Mouse (Mus musculus): ENCODE data around the gene Olfr202.
"Not testable (repeated sequence)": the region's sequence is repeated elsewhere in the genome, so short reads cannot be mapped to it uniquely, and the experiment has no call there.

Olfr202 gene

GRCm38 (mm10) chr16:59286693-59287092 is at the start of gene Olfr202:
TSS of gene Olfr202 (minus strand) at chr16:59286793.
- no peak for DNase-seq

DNA sequence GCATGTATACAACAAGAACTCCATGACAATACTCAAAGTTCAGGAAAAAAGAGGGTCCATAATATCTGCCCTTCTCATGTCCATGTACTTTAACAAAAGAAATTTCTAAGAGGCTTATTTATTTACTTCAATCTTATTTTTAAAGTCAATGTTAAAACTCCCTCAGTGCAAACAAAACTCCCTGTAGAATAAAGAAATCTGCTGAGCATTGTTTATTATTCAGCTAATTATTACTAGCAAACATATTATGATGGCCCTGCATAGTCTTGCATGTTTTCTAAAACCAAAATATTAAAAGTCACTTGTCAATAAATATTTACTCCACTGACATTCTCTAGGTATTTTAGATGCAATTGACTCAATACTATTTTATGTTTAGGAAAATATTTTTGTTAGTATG is 44.4 kb upstream of the Olfr202 start, which contains the start of gene Olfr205:
Gene Olfr205, minus strand, starts transcription at position 101 of the 400 bp plus-strand sequence.
- no peak for DNase-seq

DNA sequence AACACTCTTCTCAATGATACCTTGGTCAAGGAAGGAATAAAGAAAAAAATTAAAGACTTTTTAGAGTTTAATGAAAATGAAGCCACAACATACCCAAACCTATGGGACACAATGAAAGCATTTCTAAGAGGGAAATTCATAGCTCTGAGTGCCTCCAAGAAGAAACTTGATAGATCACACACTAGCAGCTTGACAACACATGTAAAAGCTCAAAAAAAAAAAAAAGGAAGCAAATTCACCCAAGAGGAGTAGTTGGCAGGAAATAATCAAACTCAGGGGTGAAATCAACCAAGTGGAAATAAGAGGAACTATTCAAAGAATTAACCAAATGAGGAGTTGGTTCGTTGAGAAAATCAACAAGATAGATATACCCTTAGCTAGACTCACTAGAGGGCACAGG is 36.7 kb upstream of the Olfr202 start:
- not testable (repeated sequence) for DNase-seq

DNA sequence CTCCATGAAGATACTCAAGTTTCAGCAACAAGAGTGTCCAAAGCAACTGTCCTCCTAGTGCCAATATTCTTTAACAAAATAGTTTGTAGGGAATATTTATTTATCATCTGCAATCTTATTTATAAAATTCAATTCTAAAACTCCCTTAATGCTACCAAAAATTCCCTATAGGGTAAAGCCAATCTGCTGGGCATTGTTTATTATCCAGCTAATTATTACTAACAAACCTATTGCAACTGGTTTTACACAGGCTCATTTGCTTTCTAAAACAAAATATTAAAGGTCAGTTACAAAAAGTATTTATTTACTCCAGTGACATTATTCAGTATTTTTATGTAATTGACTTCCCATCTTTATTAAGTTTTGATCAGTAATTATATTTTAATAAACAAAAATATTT is 31.6 kb upstream of the Olfr202 start, which contains the start of gene Olfr204:
Gene Olfr204, minus strand, starts transcription at position 101 of the 400 bp plus-strand sequence.
- no peak for DNase-seq

DNA sequence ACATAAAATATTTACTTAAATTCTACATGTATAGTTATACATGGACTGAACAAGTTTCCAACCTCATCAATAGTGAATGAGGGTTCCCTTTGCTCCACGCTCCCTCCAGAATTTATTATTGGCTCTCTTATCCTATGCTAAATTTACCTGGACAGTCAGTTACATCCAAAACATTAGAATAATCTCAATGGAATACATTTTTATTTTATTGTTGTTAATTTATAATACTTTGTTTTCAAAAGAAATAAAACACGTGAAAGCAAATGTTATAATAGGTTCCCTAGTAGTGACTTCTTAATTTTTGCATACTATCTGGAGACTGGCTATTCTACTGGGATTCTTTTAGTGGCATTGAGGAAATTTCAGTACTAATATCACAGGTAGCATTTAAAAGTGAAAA is 12.0 kb upstream of the Olfr202 start, which contains the start of gene Olfr203:
Gene Olfr203, plus strand, starts transcription at position 301 of the 400 bp plus-strand sequence.
- no peak for DNase-seq

GRCm38 (mm10) chr16:59287576-59287975 is 983 bp upstream of the Olfr202 start:
- DNase-seq = not testable (repeated sequence)

DNA sequence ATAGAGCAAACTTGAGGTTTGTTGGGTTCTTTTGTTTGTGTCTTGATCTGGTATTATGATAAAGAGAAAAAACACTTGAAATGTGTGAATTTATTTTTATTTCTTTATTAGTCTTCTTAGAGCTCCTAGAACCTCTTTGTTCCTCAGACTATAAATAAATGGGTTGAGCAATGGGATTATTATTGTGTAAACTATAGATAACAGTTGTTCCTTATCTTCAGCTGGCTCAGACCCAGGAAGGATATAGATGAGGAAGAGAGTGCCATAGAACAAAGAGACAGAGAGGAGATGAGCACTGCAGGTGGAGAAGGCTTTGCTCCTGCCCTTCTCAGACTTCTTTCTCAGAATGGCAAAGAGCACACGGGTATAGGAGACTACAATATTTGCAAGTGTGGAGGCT is 3.1 kb downstream of the Olfr202 start:
- no peak for DNase-seq

DNA sequence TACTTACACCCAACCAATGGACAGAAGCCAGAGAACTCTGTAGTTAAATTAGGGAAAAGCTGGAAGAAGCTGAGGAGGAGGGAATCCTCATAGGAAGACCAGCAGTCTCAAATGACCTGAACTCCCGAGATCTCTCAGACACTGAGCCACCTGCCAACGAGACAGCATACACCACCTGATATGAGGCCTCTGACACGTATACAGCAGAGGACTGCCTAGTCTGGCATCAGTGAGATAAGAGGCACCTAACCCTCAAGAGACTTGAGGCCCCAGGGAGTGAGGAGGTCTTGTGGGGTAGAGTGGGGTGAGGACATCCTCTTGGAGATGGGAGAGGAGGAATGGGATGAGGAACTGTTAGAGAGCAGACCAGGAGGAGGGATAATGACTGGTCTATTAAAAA is 6.1 kb downstream of the Olfr202 start:
- DNase-seq = no peak

GRCm38 (mm10) chr16:59272532-59272931 is 14.1 kb downstream of the Olfr202 start, which contains the start of gene Olfr201:
TSS of gene Olfr201 (minus strand) at chr16:59272632.
- DNase-seq = not testable (repeated sequence)

DNA sequence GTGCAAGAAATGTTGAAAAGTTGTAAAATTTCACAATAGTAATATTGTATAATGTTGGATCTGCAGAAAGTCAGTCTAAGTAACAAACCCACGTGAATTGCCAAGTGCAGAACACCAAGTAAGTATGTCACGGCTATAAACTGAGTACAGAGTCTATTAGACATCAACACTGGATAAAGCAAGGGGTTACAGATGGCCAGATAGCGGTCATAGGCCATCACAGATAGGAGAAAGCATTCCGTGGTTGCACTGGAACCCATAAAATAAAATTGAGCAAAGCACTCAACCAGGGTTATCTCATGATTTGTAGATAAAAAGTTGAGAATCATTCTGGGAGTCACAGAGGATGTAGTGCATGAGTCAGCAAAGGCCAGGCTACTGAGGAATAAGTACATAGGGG is 17.5 kb downstream of the Olfr202 start:
- not testable (repeated sequence) for DNase-seq

GRCm38 (mm10) chr16:59249684-59250083 is 36.9 kb downstream of the Olfr202 start:
- DNase-seq = no peak
